Mouse (Mus musculus) brain, embryonic 14.5 days (tissue): ENCODE data around the gene Vps37c. TPM values are rescaled to one million over a fixed set of nuclear protein-coding genes. Genes with fewer than 3 reads are reported as not detected.

Experiments used
- DNase-seq: peaks from one replicate; pipeline ENCODE4 v3.0.0-alpha.2; 2011; ENCODE audit warnings: low read depth
- CTCF ChIP-seq: fragments of 200-500 bp; IDR thresholded peaks from 2 replicates; pipeline ENCODE4 v1.5.1; 2012; ENCODE audit warnings: inconsistent platforms, mild to moderate bottlenecking, moderate library complexity, borderline replicate concordance; ENCODE audit not compliant: insufficient read depth, insufficient read length; ENCODE audit errors: extremely low read depth
- POLR2A ChIP-seq: fragments of 200-500 bp; IDR thresholded peaks from 2 replicates; pipeline ENCODE4 v1.6.1; 2012; ENCODE audit warnings: mild to moderate bottlenecking, inconsistent platforms, borderline replicate concordance; ENCODE audit not compliant: poor library complexity, insufficient read depth, insufficient read length, severe bottlenecking; ENCODE audit errors: extremely low read depth
- polyA plus RNA-seq: library from polyadenylated mRNA; depleted of rRNA; stranded (reverse); fragments of >200 nt; gene quantifications from 2 replicates; pipeline ENCODE4 v1.2.3, GENCODE M21; 2012

The Vps37c gene
- polyA plus RNA-seq, 1 experiment = 29.0 TPM

GRCm38 (mm10) chr19:10738811-10739210 is 50.3 kb downstream of the Vps37c start, which contains the start of gene Cd5:
Gene Cd5, minus strand, starts transcription at chr19:10739002.
- DNase-seq = no peak
- TF ChIP-seq CTCF = no peak
- no peak for TF ChIP-seq POLR2A

DNA sequence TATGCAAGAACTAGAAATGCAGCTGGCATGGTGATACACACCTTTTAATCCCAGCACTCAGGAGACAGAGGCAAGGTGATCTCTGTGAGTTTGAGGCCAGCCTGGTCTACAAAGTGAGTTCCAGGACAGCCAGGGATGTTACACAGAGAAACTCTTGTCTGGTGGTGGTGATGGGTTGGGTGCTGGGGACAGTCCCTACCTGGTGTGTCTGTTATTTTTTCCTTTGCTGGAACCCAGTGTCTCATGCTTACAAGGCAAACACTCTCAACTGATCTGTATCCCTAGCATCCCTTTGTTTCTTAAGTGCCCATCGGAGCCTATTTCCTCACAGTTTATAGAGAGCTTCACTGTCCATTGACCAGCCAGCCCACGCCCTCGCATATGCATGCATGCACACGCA is 51.4 kb downstream of the Vps37c start:
- no peak for DNase-seq
- TF ChIP-seq POLR2A (no peak), CTCF (no peak)

DNA sequence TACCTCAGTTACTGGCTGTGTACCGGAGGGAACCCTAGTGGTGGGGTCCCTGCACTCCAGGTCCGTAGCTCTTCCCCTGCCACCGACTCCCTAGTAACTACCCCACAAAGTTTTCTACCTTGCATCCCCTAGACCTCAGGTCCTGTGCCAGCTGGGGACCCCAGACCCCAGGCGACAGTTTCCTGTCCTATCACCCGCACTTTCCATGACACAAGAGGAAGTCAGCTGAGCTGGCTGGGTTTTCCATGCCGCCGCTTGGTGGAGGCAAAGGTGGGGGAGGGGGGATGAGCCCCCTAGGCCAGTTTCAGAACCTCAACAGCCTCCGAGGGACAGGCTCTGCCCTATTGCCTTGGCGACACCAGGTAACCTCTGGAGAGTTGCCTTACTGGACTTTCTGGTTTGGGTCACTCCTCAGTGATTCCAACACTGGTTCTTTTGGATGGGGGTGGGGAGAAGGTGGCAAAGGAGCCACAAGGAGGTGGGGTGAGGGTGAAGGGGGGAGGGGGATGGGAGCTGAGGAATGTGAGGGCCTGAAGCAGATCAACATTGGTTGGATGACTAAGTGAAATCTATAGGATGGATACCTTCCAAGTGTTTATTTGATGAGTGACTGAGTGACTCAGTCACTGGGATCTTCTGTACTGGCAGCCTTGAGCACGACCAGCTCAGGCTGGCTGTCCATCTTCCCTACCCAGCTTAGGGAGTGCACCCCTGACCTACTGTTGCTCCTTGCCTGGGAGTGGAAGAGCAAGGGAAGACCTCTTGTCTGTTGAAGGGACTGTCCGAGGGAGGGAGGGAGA is 52.3 kb downstream of the Vps37c start:
- TF ChIP-seq POLR2A (no peak), CTCF (no peak)
- DNase-seq = no peak

- TF ChIP-seq CTCF (no peak), POLR2A (no peak)
- no peak for DNase-seq
Measured at GRCm38 (mm10) chr19:10742145-10742544, 53.6 kb downstream of the Vps37c start.

- no peak for TF ChIP-seq CTCF
- no peak for TF ChIP-seq POLR2A
- no peak for DNase-seq
Measured at GRCm38 (mm10) chr19:10742565-10742964, 54.0 kb downstream of the Vps37c start.

GRCm38 (mm10) chr19:10747182-10747581 is 58.6 kb downstream of the Vps37c start:
- DNase-seq = no peak
- TF ChIP-seq POLR2A (no peak), CTCF (no peak)

DNA sequence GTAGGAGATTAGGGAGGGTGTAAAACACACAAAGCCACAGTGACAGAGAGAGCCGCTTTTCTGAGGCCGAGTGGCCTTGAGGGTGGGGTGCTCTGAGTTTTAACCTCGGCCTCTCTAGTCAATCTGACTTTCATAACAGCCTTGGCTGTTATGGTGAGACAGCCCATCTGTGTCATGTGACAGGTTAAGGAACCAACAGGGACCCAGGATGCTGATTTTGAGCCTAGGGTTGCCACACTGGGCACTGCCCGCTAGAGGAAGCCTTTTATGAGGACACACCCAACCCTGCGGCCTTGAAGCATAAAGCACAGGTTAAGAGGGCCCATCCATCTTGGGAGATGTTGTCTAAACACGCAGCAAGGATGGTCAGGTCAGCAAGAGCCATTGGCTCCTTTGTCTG is 59.2 kb downstream of the Vps37c start:
- no peak for DNase-seq
- TF ChIP-seq POLR2A (no peak), CTCF (no peak)

- DNase-seq = no peak
Measured at GRCm38 (mm10) chr19:10748401-10749102, 60.0 kb downstream of the Vps37c start.

DNA sequence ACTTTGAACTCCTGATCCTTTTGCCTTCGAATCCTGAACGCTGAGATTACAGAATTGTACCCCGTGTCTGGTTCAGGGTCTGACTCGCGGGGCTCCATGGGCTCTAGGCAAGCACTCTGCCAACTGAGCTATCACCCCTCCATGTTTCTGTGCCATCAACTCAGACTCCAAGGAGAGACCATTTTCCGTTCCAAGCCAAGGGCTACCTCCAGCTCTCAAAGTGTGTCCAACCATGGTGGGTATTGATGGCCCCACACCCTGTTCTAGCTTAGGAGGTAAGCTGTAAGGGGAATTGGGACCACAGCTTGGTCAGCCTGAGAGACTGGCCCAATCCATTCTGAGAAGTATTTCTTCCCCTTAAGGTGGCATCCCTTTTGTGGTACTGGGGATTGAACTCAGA is 60.8 kb downstream of the Vps37c start:
- TF ChIP-seq CTCF (no peak), POLR2A (no peak)
- DNase-seq = no peak

More at GRCm38 (mm10) chr19:10748401-10749102, 60.0 kb downstream of the Vps37c start:
- TF ChIP-seq POLR2A (no peak), CTCF (no peak)

- DNase-seq = no peak
- TF ChIP-seq POLR2A = no peak
- no peak for TF ChIP-seq CTCF
Measured at GRCm38 (mm10) chr19:10750161-10750560, 61.6 kb downstream of the Vps37c start.

DNA sequence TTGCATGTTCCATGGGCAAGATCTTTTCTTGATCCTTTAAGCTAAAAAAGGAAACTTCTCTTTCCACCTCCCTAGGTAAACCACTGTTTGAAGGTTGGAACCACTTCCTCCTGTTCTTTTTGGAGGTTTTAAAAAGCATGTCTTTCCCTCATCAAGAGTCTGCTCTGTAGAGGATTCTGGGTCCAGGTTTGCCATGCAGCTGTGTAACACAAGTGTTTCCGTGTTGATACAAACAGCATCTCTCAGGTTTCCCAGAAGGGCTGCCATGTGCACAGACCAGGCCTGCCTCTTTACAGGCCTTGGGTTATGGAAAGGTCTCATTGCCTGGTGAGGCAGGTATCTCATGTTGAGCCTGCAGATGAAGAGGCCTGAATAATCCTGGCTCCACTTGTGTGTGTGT is 63.1 kb downstream of the Vps37c start:
- no peak for DNase-seq
- no peak for TF ChIP-seq POLR2A
- no peak for TF ChIP-seq CTCF
